In genomic region chr5:5039700-5040284, GRCm38 (mm10) we compare ENCODE assay signal across 23 mouse cellular contexts.
A peak's percentile ranks its signal among the peaks of the same experiment; 100 is the strongest.
DNase-seq lines count a peak whose midpoint lies in the region; ATAC-seq and TF ChIP-seq lines count a peak whose summit lies in the region.
"Had no signal": no experiment of that assay in that cellular context is flagged by ENCODE, and none has a peak within 500 bp of the region (broad histone marks: within the 10 kb centered on the region; RNA-seq: fewer than 3 reads in every experiment).

No protein-coding gene starts in this region.

- H3K4me2 ChIP-seq in embryonic facial prominence, embryonic 14.5 days (ENCODE audit: low read depth, low read length): no peak overlapping the region
- no peak overlapping the region for H3K4me2 ChIP-seq in midbrain, embryonic 14.5 days (ENCODE audit: low read length)
- H3K4me2 ChIP-seq in forebrain, embryonic 15.5 days (replicated peaks): no peak overlapping the region
- no peak overlapping the region for H3K4me2 ChIP-seq in neural tube, embryonic 14.5 days (ENCODE audit: low read depth, low read length)
- no peak overlapping the region for H3K4me2 ChIP-seq in lung, postnatal 0 days (replicated peaks; ENCODE audit: low read depth, low read length)
- H3K4me2 ChIP-seq: limb, embryonic 12.5 days; liver, embryonic 12.5 days had no signal

- H3K36me3 ChIP-seq in embryonic facial prominence, embryonic 14.5 days (ENCODE audit: control insufficient read depth, insufficient read depth, low read length): no peaks in the 10 kb centered on the region
- H3K36me3 ChIP-seq in embryonic facial prominence, embryonic 10.5 days (replicated peaks): no peaks in the 10 kb centered on the region
- H3K36me3 ChIP-seq in midbrain, embryonic 14.5 days (ENCODE audit: control insufficient read depth, insufficient read depth, low read length): no peaks in the 10 kb centered on the region
- no peaks in the 10 kb centered on the region for H3K36me3 ChIP-seq in midbrain, embryonic 10.5 days
- no peaks in the 10 kb centered on the region for H3K36me3 ChIP-seq in forebrain, embryonic 15.5 days
- H3K36me3 ChIP-seq in neural tube, embryonic 14.5 days (ENCODE audit: control insufficient read depth, insufficient read depth, low read length): no peaks in the 10 kb centered on the region
- 0 out of 2 replicates have a peak, but pooled peaks cover 3% of the 10 kb centered on the region for H3K36me3 ChIP-seq in lung, postnatal 0 days (ENCODE audit: insufficient read depth, low read length)
- H3K36me3 ChIP-seq: G1E; limb, embryonic 12.5 days; liver, embryonic 12.5 days had no signal

- no peak for TF ChIP-seq CTCF in lung, postnatal 0 days (IDR thresholded peaks at IDR 0.05)

- H3K27me3 ChIP-seq in embryonic facial prominence, embryonic 14.5 days (replicated peaks; ENCODE audit: control insufficient read depth, insufficient read depth, low read length): no peaks in the 10 kb centered on the region
- H3K27me3 ChIP-seq in embryonic facial prominence, embryonic 10.5 days (replicated peaks; ENCODE audit: low read depth, poor library complexity, severe bottlenecking): no peaks in the 10 kb centered on the region
- H3K27me3 ChIP-seq in midbrain, embryonic 14.5 days (ENCODE audit: control insufficient read depth, insufficient read depth, low read length): no peaks in the 10 kb centered on the region
- no peaks in the 10 kb centered on the region for H3K27me3 ChIP-seq in midbrain, embryonic 10.5 days (ENCODE audit: low read depth, poor library complexity, severe bottlenecking)
- H3K27me3 ChIP-seq in forebrain, embryonic 15.5 days: no peaks in the 10 kb centered on the region
- H3K27me3 ChIP-seq in neural tube, embryonic 14.5 days (ENCODE audit: control insufficient read depth, insufficient read depth, low read length): no peaks in the 10 kb centered on the region
- H3K27me3 ChIP-seq in lung, postnatal 0 days (replicated peaks; ENCODE audit: insufficient read depth, low read length): no peaks in the 10 kb centered on the region
- H3K27me3 ChIP-seq: limb, embryonic 12.5 days; liver, embryonic 12.5 days had no signal

- H3K9ac ChIP-seq in embryonic facial prominence, embryonic 14.5 days (ENCODE audit: low read depth, low read length): no peak overlapping the region
- H3K9ac ChIP-seq in midbrain, embryonic 14.5 days (replicated peaks; ENCODE audit: low read length): no peak overlapping the region
- no peak overlapping the region for H3K9ac ChIP-seq in forebrain, embryonic 15.5 days (replicated peaks)
- no peak overlapping the region for H3K9ac ChIP-seq in neural tube, embryonic 14.5 days (replicated peaks; ENCODE audit: low read depth, low read length)
- H3K9ac ChIP-seq in lung, postnatal 0 days (replicated peaks; ENCODE audit: low read depth): no peak overlapping the region
- H3K9ac ChIP-seq: limb, embryonic 12.5 days; liver, embryonic 12.5 days had no signal

- ATAC-seq in embryonic facial prominence, embryonic 14.5 days (ENCODE audit: low read depth): 0 out of 2 replicates have a peak, but pooled peaks have one; percentile 41
- ATAC-seq in midbrain, embryonic 14.5 days (ENCODE audit: low FRiP score, low TSS enrichment): peak; percentile 27; the same call in 1 of the 2 replicates
- peak; percentile 77 for ATAC-seq in forebrain, embryonic 15.5 days (replicated peaks)
- 0 out of 2 replicates have a peak, but pooled peaks have one; percentile 59 for ATAC-seq in neural tube, embryonic 14.5 days (ENCODE audit: low read depth)
- no peak for ATAC-seq in lung, postnatal 0 days
- ATAC-seq: intestine, embryonic 16.5 days; liver, embryonic 12.5 days had no signal

- no peak overlapping the region for H3K4me3 ChIP-seq in embryonic facial prominence, embryonic 14.5 days (ENCODE audit: low read depth, low read length)
- H3K4me3 ChIP-seq in embryonic facial prominence, embryonic 10.5 days: no peak overlapping the region
- H3K4me3 ChIP-seq in midbrain, embryonic 14.5 days (replicated peaks; ENCODE audit: low read depth, low read length): no peak overlapping the region
- no peak overlapping the region for H3K4me3 ChIP-seq in midbrain, embryonic 10.5 days
- H3K4me3 ChIP-seq in forebrain, embryonic 15.5 days: no peak overlapping the region
- no peak overlapping the region for H3K4me3 ChIP-seq in neural tube, embryonic 14.5 days (ENCODE audit: low read depth, low read length)
- no peak overlapping the region for H3K4me3 ChIP-seq in lung, postnatal 0 days (ENCODE audit: low read depth, low read length)
- H3K4me3 ChIP-seq: limb, embryonic 12.5 days; liver, embryonic 12.5 days had no signal

- 56% methylated on average over 4 of the region's 4 CpGs for WGBS in embryonic facial prominence, embryonic 14.5 days
- 64% methylated on average over 4 of the region's 4 CpGs for WGBS in embryonic facial prominence, embryonic 10.5 days
- WGBS in midbrain, embryonic 14.5 days: 30% methylated on average over 4 of the region's 4 CpGs
- WGBS in midbrain, embryonic 10.5 days: 58% methylated on average over 4 of the region's 4 CpGs
- WGBS in forebrain, embryonic 15.5 days: 7% methylated on average over 4 of the region's 4 CpGs
- WGBS in neural tube, embryonic 14.5 days: 44% methylated on average over 4 of the region's 4 CpGs
- WGBS in lung, postnatal 0 days: 65% methylated on average over 4 of the region's 4 CpGs

- H3K9me3 ChIP-seq in embryonic facial prominence, embryonic 14.5 days (ENCODE audit: control insufficient read depth, low read length): no peaks in the 10 kb centered on the region
- H3K9me3 ChIP-seq in embryonic facial prominence, embryonic 10.5 days: no peaks in the 10 kb centered on the region
- H3K9me3 ChIP-seq in midbrain, embryonic 14.5 days (ENCODE audit: control insufficient read depth, low read length): no peaks in the 10 kb centered on the region
- H3K9me3 ChIP-seq in midbrain, embryonic 10.5 days (replicated peaks): no peaks in the 10 kb centered on the region
- no peaks in the 10 kb centered on the region for H3K9me3 ChIP-seq in forebrain, embryonic 15.5 days
- H3K9me3 ChIP-seq in neural tube, embryonic 14.5 days (ENCODE audit: control insufficient read depth, low read length): no peaks in the 10 kb centered on the region
- H3K9me3 ChIP-seq in lung, postnatal 0 days (ENCODE audit: low read length): no peaks in the 10 kb centered on the region; the same call in 1 of the 2 replicates
- H3K9me3 ChIP-seq: G1E; limb, embryonic 12.5 days; liver, embryonic 12.5 days had no signal

- TF ChIP-seq EP300 in lung, postnatal 0 days (IDR thresholded peaks at IDR 0.05): no peak

- no peak overlapping the region for H3K27ac ChIP-seq in embryonic facial prominence, embryonic 14.5 days (replicated peaks; ENCODE audit: low read depth, low read length)
- no peak overlapping the region for H3K27ac ChIP-seq in embryonic facial prominence, embryonic 10.5 days (replicated peaks)
- no peak overlapping the region for H3K27ac ChIP-seq in midbrain, embryonic 14.5 days (replicated peaks; ENCODE audit: low read depth, low read length)
- H3K27ac ChIP-seq in midbrain, embryonic 10.5 days (replicated peaks): no peak overlapping the region
- H3K27ac ChIP-seq in forebrain, embryonic 15.5 days (replicated peaks): no peak overlapping the region
- H3K27ac ChIP-seq in neural tube, embryonic 14.5 days (ENCODE audit: low read depth, low read length): no peak overlapping the region
- no peak overlapping the region for H3K27ac ChIP-seq in lung, postnatal 0 days (ENCODE audit: low read length)
- H3K27ac ChIP-seq: limb, embryonic 12.5 days; liver, embryonic 12.5 days had no signal

- no peak for DNase-seq in embryonic facial prominence, embryonic 14.5 days (ENCODE audit: low spot score)
- DNase-seq in embryonic facial prominence, embryonic 10.5 days (ENCODE audit: low spot score): no peak
- peak; percentile 46 for DNase-seq in midbrain, embryonic 14.5 days
- DNase-seq in midbrain, embryonic 10.5 days (ENCODE audit: low spot score): no peak
- DNase-seq in lung, postnatal 0 days (ENCODE audit: low spot score): no peak
- no peak for DNase-seq in right cerebral cortex, postnatal 14 days
- DNase-seq: adrenal gland, postnatal 14 days; cerebellum, adult 2 months; cerebellum, postnatal 36 days; gastrocnemius, postnatal 10 days; heart, adult 18-20 months; heart, postnatal 36 days; kidney, postnatal 36 days; lung, adult 2 months; lung, postnatal 4 days; spleen, adult 18-20 months; thymus, postnatal 36 days had no signal

- H3K4me1 ChIP-seq in embryonic facial prominence, embryonic 14.5 days (ENCODE audit: control insufficient read depth, insufficient read depth, low read length): 0 out of 2 replicates have a peak, but pooled peaks cover 2% of the 10 kb centered on the region
- H3K4me1 ChIP-seq in embryonic facial prominence, embryonic 10.5 days: no peaks in the 10 kb centered on the region
- peaks cover 11% of the 10 kb centered on the region; the same call in 1 of the 2 replicates for H3K4me1 ChIP-seq in midbrain, embryonic 14.5 days (ENCODE audit: control insufficient read depth, insufficient read depth, low read length)
- H3K4me1 ChIP-seq in midbrain, embryonic 10.5 days: peaks cover 6% of the 10 kb centered on the region; the same call in 1 of the 2 replicates
- peaks cover 12% of the 10 kb centered on the region for H3K4me1 ChIP-seq in forebrain, embryonic 15.5 days
- no peaks in the 10 kb centered on the region for H3K4me1 ChIP-seq in neural tube, embryonic 14.5 days (ENCODE audit: control insufficient read depth, insufficient read depth, low read length)
- H3K4me1 ChIP-seq in lung, postnatal 0 days (ENCODE audit: insufficient read depth, low read depth, low read length): no peaks in the 10 kb centered on the region
- H3K4me1 ChIP-seq: liver, embryonic 12.5 days had no signal
